Mouse (Mus musculus): ENCODE measurements around the gene Dhtkd1. TPM values are rescaled to one million over a fixed set of nuclear protein-coding genes. Genes with fewer than 3 reads are reported as not detected.

Gene Dhtkd1
- polyA plus RNA-seq, 2 experiments, result 3.5 to 9.4 TPM

DNA sequence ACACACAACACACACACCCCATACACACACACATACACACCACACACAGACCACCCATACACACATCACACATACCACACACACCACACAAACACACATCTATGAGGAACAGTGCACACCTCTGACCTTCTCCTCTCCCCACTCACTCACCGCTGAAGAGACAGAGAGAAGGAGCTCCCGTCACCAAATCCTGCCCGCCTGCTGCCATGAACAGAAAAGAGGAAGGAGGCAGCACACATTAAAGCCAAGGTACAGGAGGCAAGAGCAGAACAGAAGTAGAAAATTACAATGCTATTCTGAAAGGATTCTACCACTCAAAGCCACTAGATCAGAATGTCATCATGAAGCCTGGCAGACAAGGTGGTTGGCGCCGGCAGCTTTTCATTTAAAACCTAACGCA is 19.8 kb downstream of the Dhtkd1 start:
- Histone ChIP-seq H3K9ac (ENCODE audit: low read depth, low read length, severe bottlenecking) (no peak overlapping the region), H3K36me3 (ENCODE audit: control insufficient read depth, insufficient read depth, low read length) (peaks cover 19% of the 10 kb centered on the region), H3K4me1 (ENCODE audit: control insufficient read depth, insufficient read depth, low read length) (no peaks in the 10 kb centered on the region), H3K27ac (replicated peaks; ENCODE audit: low read depth, low read length) (no peak overlapping the region), H3K4me3 (replicated peaks; ENCODE audit: low read length) (no peak overlapping the region), H3K9me3 (ENCODE audit: control insufficient read depth, low read length) (no peaks in the 10 kb centered on the region), H3K4me2 (replicated peaks; ENCODE audit: low read depth, low read length, severe bottlenecking) (no peak overlapping the region), H3K27me3 (ENCODE audit: control insufficient read depth, insufficient read depth, low read length) (no peaks in the 10 kb centered on the region)
- DNase-seq (ENCODE audit: low spot score) (no peak), ATAC-seq (ENCODE audit: low FRiP score, low read depth) (no peak)
- 94% methylated on average over 6 of the region's 6 CpGs for WGBS
- TF ChIP-seq POLR2A (IDR thresholded peaks at IDR 0.05; ENCODE audit: borderline replicate concordance, extremely low read depth, insufficient read depth, insufficient read length), result no peak

DNA sequence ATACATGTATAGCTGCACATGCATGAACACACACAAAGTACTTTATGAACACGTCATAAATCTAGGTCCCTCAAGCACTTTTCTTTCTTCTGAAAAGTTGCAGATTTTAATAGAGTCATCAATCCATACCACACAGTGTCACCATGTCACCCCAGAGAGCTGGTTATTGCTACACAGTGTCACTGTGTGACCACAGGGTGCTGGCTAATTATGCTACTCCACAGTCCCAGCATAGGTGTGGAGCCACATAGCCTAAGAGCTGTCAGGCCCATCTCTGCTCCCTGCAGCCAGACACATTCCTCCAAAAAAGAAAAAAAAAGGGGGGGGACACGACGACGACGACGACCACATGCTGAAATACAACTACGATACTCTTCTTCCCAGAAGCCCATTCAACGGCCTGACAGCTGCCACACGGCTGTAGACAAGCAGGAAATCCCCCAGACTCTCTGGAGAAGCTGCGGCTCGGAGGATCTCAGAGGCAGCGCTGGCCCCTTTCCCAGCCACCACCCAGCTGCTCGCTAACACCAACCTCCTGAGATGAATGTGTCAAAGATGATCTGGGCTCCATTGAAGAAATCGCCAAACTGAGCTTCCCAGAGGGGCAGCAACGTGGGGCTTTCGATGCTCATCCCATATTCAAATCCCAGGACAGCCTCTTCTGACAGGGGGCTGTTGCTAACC is 31.2 kb downstream of the Dhtkd1 start:
- Histone ChIP-seq H3K27ac (replicated peaks; ENCODE audit: low read depth, low read length) (no peak overlapping the region), H3K9me3 (ENCODE audit: control insufficient read depth, low read length) (no peaks in the 10 kb centered on the region), H3K4me3 (replicated peaks; ENCODE audit: low read length) (no peak overlapping the region), H3K27me3 (ENCODE audit: control insufficient read depth, insufficient read depth, low read length) (no peaks in the 10 kb centered on the region), H3K9ac (ENCODE audit: low read depth, low read length, severe bottlenecking) (no peak overlapping the region), H3K4me2 (replicated peaks; ENCODE audit: low read depth, low read length, severe bottlenecking) (no peak overlapping the region), H3K36me3 (ENCODE audit: control insufficient read depth, insufficient read depth, low read length) (0 out of 2 replicates have a peak, but pooled peaks cover 8% of the 10 kb centered on the region), H3K4me1 (ENCODE audit: control insufficient read depth, insufficient read depth, low read length) (no peaks in the 10 kb centered on the region)
- 74% methylated on average over 16 of the region's 16 CpGs for WGBS
- peak; percentile 9 for DNase-seq (ENCODE audit: low spot score)
- no peak for ATAC-seq (ENCODE audit: low FRiP score, low read depth)
- no peak for TF ChIP-seq POLR2A (IDR thresholded peaks at IDR 0.05; ENCODE audit: borderline replicate concordance, extremely low read depth, insufficient read depth, insufficient read length)

DNA sequence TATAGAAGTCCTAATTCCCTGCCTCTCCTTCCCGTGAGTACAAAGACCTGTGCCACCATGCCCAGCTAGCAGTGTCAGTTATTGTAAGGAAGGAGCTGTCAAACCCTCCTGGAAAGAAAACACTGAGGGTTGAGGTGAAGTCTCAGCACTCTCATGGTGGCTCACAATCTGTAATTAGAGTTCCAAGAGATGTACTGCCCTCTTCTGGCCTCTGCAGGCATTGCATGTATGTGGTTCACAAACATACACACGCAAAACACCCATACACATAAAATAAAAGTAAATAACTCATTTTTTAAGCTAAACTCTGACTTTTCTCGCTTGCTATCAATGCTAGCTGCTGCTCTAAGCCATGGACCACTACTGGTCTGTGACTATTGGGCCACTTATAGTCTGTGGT is 36.0 kb downstream of the Dhtkd1 start:
- ATAC-seq (ENCODE audit: low FRiP score, low read depth) (no peak), DNase-seq (ENCODE audit: low spot score) (peak; percentile 51)
- H3K9ac ChIP-seq (ENCODE audit: low read depth, low read length, severe bottlenecking), result no peak overlapping the region
- no peak overlapping the region for H3K4me3 ChIP-seq (replicated peaks; ENCODE audit: low read length)
- H3K9me3 ChIP-seq (ENCODE audit: control insufficient read depth, low read length), result no peaks in the 10 kb centered on the region
- H3K4me1 ChIP-seq (ENCODE audit: control insufficient read depth, insufficient read depth, low read length), result no peaks in the 10 kb centered on the region
- H3K27ac ChIP-seq (replicated peaks; ENCODE audit: low read depth, low read length), result no peak overlapping the region
- peaks cover 22% of the 10 kb centered on the region for H3K36me3 ChIP-seq (ENCODE audit: control insufficient read depth, insufficient read depth, low read length)
- TF ChIP-seq POLR2A (IDR thresholded peaks at IDR 0.05; ENCODE audit: borderline replicate concordance, extremely low read depth, insufficient read depth, insufficient read length), result no peak
- 64% methylated on average over 3 of the region's 3 CpGs for WGBS
- H3K4me2 ChIP-seq (replicated peaks; ENCODE audit: low read depth, low read length, severe bottlenecking), result no peak overlapping the region
- no peaks in the 10 kb centered on the region for H3K27me3 ChIP-seq (ENCODE audit: control insufficient read depth, insufficient read depth, low read length)

DNA sequence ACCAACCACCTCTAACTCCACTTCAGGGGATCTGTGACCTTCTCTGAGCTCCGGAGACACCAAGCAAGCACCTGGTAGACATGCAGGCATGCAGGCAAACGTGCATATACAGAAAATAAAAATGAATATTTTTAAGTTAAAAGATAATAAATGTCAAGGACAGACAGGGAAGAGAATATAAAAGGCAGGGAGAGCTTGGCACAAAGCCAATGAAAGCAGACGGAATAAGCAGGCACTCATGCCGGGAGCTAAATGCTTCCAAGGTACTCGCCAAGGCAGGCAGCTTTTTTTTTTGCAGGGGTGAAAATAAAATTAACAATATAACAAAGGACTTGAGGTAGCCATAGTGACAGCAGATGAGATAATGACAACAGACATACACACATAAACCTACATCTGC is 36.5 kb downstream of the Dhtkd1 start:
- Histone ChIP-seq H3K4me3 (replicated peaks; ENCODE audit: low read length) (no peak overlapping the region), H3K4me2 (replicated peaks; ENCODE audit: low read depth, low read length, severe bottlenecking) (no peak overlapping the region)
- no peak for TF ChIP-seq POLR2A (IDR thresholded peaks at IDR 0.05; ENCODE audit: borderline replicate concordance, extremely low read depth, insufficient read depth, insufficient read length)

DNA sequence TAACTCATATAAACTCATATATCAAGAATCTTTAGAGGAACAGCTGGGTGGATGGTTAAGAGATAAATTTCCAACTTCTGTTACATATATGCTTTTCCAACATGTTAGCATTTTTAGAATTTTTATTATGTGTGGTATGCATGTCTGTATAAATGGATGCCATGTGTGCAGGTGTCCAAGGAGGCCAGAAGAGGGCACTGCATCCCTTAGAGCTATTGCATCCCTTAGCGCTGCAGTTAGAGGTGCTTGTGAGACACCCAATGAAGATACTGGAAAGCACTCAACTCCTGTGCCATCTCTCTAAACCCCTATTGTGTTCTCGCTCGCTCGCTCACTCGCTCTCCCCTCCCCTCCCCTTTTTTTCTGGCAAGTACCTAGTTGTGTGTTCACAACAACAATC is 42.4 kb downstream of the Dhtkd1 start:
- no peak overlapping the region for H3K27ac ChIP-seq (replicated peaks; ENCODE audit: low read depth, low read length)
- no peak overlapping the region for H3K9ac ChIP-seq (ENCODE audit: low read depth, low read length, severe bottlenecking)
- ATAC-seq (ENCODE audit: low FRiP score, low read depth), result no peak
- 74% methylated on average over 5 of the region's 5 CpGs for WGBS
- H3K9me3 ChIP-seq (ENCODE audit: control insufficient read depth, low read length), result no peaks in the 10 kb centered on the region
- no peaks in the 10 kb centered on the region for H3K4me1 ChIP-seq (ENCODE audit: control insufficient read depth, insufficient read depth, low read length)
- H3K4me2 ChIP-seq (replicated peaks; ENCODE audit: low read depth, low read length, severe bottlenecking), result no peak overlapping the region
- peaks cover 20% of the 10 kb centered on the region for H3K36me3 ChIP-seq (ENCODE audit: control insufficient read depth, insufficient read depth, low read length)
- DNase-seq (ENCODE audit: low spot score), result peak; percentile 23
- no peak for TF ChIP-seq POLR2A (IDR thresholded peaks at IDR 0.05; ENCODE audit: borderline replicate concordance, extremely low read depth, insufficient read depth, insufficient read length)
- H3K4me3 ChIP-seq (replicated peaks; ENCODE audit: low read length), result no peak overlapping the region
- H3K27me3 ChIP-seq (ENCODE audit: control insufficient read depth, insufficient read depth, low read length), result no peaks in the 10 kb centered on the region

More for the DNA sequence above, 36.5 kb downstream of the Dhtkd1 start:
- Histone ChIP-seq H3K27ac (replicated peaks; ENCODE audit: low read depth, low read length) (no peak overlapping the region), H3K27me3 (ENCODE audit: control insufficient read depth, insufficient read depth, low read length) (no peaks in the 10 kb centered on the region), H3K4me1 (ENCODE audit: control insufficient read depth, insufficient read depth, low read length) (no peaks in the 10 kb centered on the region), H3K9me3 (ENCODE audit: control insufficient read depth, low read length) (no peaks in the 10 kb centered on the region), H3K9ac (ENCODE audit: low read depth, low read length, severe bottlenecking) (no peak overlapping the region), H3K36me3 (ENCODE audit: control insufficient read depth, insufficient read depth, low read length) (peaks cover 20% of the 10 kb centered on the region)
- DNase-seq (ENCODE audit: low spot score), result peak; percentile 44
- no peak for ATAC-seq (ENCODE audit: low FRiP score, low read depth)
- WGBS, result 32% methylated on average over 5 of the region's 5 CpGs
